Mouse (Mus musculus): ENCODE results near the gene Sec16a.
A peak's percentile ranks its signal among the peaks of the same experiment; 100 is the strongest.

The Sec16a gene

GRCm38 (mm10) chr2:26441261-26441660 is 3.8 kb downstream of the Sec16a start:
- no peak for DNase-seq (ENCODE audit: low read depth, low spot score)

GRCm38 (mm10) chr2:26439671-26440070 is 5.3 kb downstream of the Sec16a start:
- no peak for DNase-seq (ENCODE audit: low read depth, low spot score)

GRCm38 (mm10) chr2:26438373-26438772 is 6.6 kb downstream of the Sec16a start:
- DNase-seq (ENCODE audit: low read depth, low spot score): no peak

GRCm38 (mm10) chr2:26437221-26437620 is 7.8 kb downstream of the Sec16a start:
- peak; percentile 72 for DNase-seq (ENCODE audit: low read depth, low spot score)

- DNase-seq (ENCODE audit: low read depth, low spot score): no peak
Observed at GRCm38 (mm10) chr2:26434791-26435572, 10.0 kb downstream of the Sec16a start.

- DNase-seq (ENCODE audit: low read depth, low spot score): no peak
Observed at GRCm38 (mm10) chr2:26429851-26430250, 15.2 kb downstream of the Sec16a start.

GRCm38 (mm10) chr2:26424541-26424940 is 20.5 kb downstream of the Sec16a start:
- DNase-seq (ENCODE audit: low read depth, low spot score): no peak

GRCm38 (mm10) chr2:26423086-26423485 is 21.9 kb downstream of the Sec16a start:
- DNase-seq (ENCODE audit: low read depth, low spot score): no peak

GRCm38 (mm10) chr2:26421969-26422368 is 23.0 kb downstream of the Sec16a start:
- DNase-seq (ENCODE audit: low read depth, low spot score): no peak

- DNase-seq (ENCODE audit: low read depth, low spot score): no peak
Observed at GRCm38 (mm10) chr2:26418120-26418519, 26.9 kb downstream of the Sec16a start.

GRCm38 (mm10) chr2:26417066-26417465 is 27.9 kb downstream of the Sec16a start:
- no peak for DNase-seq (ENCODE audit: low read depth, low spot score)

- peak; percentile 74 for DNase-seq (ENCODE audit: low read depth, low spot score)
Observed at GRCm38 (mm10) chr2:26410931-26411411, 34.0 kb downstream of the Sec16a start.

- peak; percentile 68 for DNase-seq (ENCODE audit: low read depth, low spot score)
Observed at GRCm38 (mm10) chr2:26410091-26410490, 34.9 kb downstream of the Sec16a start.

GRCm38 (mm10) chr2:26409362-26409761 is 35.7 kb downstream of the Sec16a start:
- no peak for DNase-seq (ENCODE audit: low read depth, low spot score)

GRCm38 (mm10) chr2:26408515-26409356 is 36.3 kb downstream of the Sec16a start, which contains the start of gene Inpp5e:
TSS of gene Inpp5e (minus strand) at chr2:26409203.
- DNase-seq (ENCODE audit: low read depth, low spot score): peak; percentile 97

- no peak for DNase-seq (ENCODE audit: low read depth, low spot score)
Observed at GRCm38 (mm10) chr2:26403306-26403705, 41.7 kb downstream of the Sec16a start.

GRCm38 (mm10) chr2:26402265-26402664 is 42.8 kb downstream of the Sec16a start:
- DNase-seq (ENCODE audit: low read depth, low spot score): peak; percentile 86

- no peak for DNase-seq (ENCODE audit: low read depth, low spot score)
Observed at GRCm38 (mm10) chr2:26401023-26401422, 44.0 kb downstream of the Sec16a start.

GRCm38 (mm10) chr2:26400296-26400695 is 44.7 kb downstream of the Sec16a start:
- DNase-seq (ENCODE audit: low read depth, low spot score): no peak

- DNase-seq (ENCODE audit: low read depth, low spot score): peak; percentile 24
Observed at GRCm38 (mm10) chr2:26399647-26400046, 45.4 kb downstream of the Sec16a start.

GRCm38 (mm10) chr2:26398978-26399377 is 46.0 kb downstream of the Sec16a start:
- no peak for DNase-seq (ENCODE audit: low read depth, low spot score)

GRCm38 (mm10) chr2:26391617-26392016 is 53.4 kb downstream of the Sec16a start:
- DNase-seq (ENCODE audit: low read depth, low spot score): no peak

Measured in brain, adult 2 months (tissue).